Mouse (Mus musculus): ENCODE data around the gene Cdk1. TPM values are rescaled to one million over a fixed set of nuclear protein-coding genes. Genes with fewer than 3 reads are reported as not detected.
A peak's percentile ranks its signal among the peaks of the same experiment; 100 is the strongest.

Cdk1 gene
- total RNA-seq, 2 experiments from 2014 or later, result not detected

GRCm38 (mm10) chr10:69309109-69309508, 43.6 kb downstream of the Cdk1 start:
- no peak for DNase-seq (ENCODE audit: low spot score in 2 of 2)

- DNase-seq (ENCODE audit: low spot score in 2 of 2), result peak; percentile 64 to 66
These were observed 45.7 kb downstream of the Cdk1 start for GRCm38 (mm10) chr10:69307067-69307466.

- DNase-seq (ENCODE audit: low spot score in 2 of 2), result peak; percentile 10 to 18
These were observed 46.5 kb downstream of the Cdk1 start for GRCm38 (mm10) chr10:69306205-69306604.

GRCm38 (mm10) chr10:69305600-69305999, 47.1 kb downstream of the Cdk1 start:
- no peak for DNase-seq (ENCODE audit: low spot score in 2 of 2)

- no peak for DNase-seq (ENCODE audit: low spot score in 2 of 2)
These were observed 47.9 kb downstream of the Cdk1 start for GRCm38 (mm10) chr10:69304819-69305218.

- no peak for DNase-seq (ENCODE audit: low spot score in 2 of 2)
These were observed 50.1 kb downstream of the Cdk1 start for GRCm38 (mm10) chr10:69302667-69303066.

- no peak for DNase-seq (ENCODE audit: low spot score in 2 of 2)
These were observed 52.8 kb downstream of the Cdk1 start for GRCm38 (mm10) chr10:69299985-69300384.

- DNase-seq (ENCODE audit: low spot score in 2 of 2), result no peak
These were observed 56.8 kb downstream of the Cdk1 start for GRCm38 (mm10) chr10:69295919-69296318.

GRCm38 (mm10) chr10:69290736-69291135, 62.0 kb downstream of the Cdk1 start:
- DNase-seq (ENCODE audit: low spot score in 2 of 2), result no peak

- DNase-seq (ENCODE audit: low spot score in 2 of 2), result no peak
These were observed 64.0 kb downstream of the Cdk1 start for GRCm38 (mm10) chr10:69288720-69289119.

GRCm38 (mm10) chr10:69288086-69288485, 64.7 kb downstream of the Cdk1 start:
- DNase-seq (ENCODE audit: low spot score in 2 of 2), result no peak

GRCm38 (mm10) chr10:69286939-69287338, 65.8 kb downstream of the Cdk1 start:
- no peak for DNase-seq (ENCODE audit: low spot score in 2 of 2)

Other genes starting within 250 kb of the Cdk1 start
- 1 to 10 TPM; 6.3 to 8.3 TPM for gene Rhobtb1, start 201.5 kb downstream of the Cdk1 start, total RNA-seq (2021)
- 1 to 10 TPM; 1.9 to 3.0 TPM for gene A930033H14Rik, start 139.8 kb downstream of the Cdk1 start, total RNA-seq (2021)
- 100 to 1,000 TPM; 407 to 424 TPM for gene Ank3, start 45.8 kb upstream of the Cdk1 start, total RNA-seq (2021)